Mouse (Mus musculus) MEL (cell line): ENCODE data around the gene Fam228a. TPM values are rescaled to one million over a fixed set of nuclear protein-coding genes. Genes with fewer than 3 reads are reported as not detected.

Experiments used
- DNase-seq: peaks from one replicate; pipeline ENCODE4 v3.0.0; 2011; ENCODE audit warnings: low read depth, low spot score
- H3K27ac ChIP-seq: 2 replicates; pipeline ENCODE4 v1.5.1; 2012; ENCODE audit warnings: low read depth, mild to moderate bottlenecking, control low read depth, low read length, moderate library complexity; ENCODE audit not compliant: control insufficient read depth
- H3K27me3 ChIP-seq, 2 experiments: fragments of 150-350 bp in 1 of 2; sonication (generic) in 1 of 2; 2 replicates each; pipeline ENCODE4 v1.6.1; 2012; ENCODE audit warnings: low read length in 2 of 2, mild to moderate bottlenecking in 2 of 2, improper control_type of control experiment in 1 of 2, moderate library complexity in 1 of 2; ENCODE audit not compliant: insufficient read depth in 2 of 2, control insufficient read depth in 1 of 2
- H3K36me3 ChIP-seq, 2 experiments: 2 replicates each; pipeline ENCODE4 v1.6.1; 2012 to 2014; ENCODE audit warnings: low read length in 2 of 2, improper control_type of control experiment in 1 of 2, inconsistent platforms in 1 of 2, mild to moderate bottlenecking in 1 of 2; ENCODE audit not compliant: insufficient read depth in 2 of 2, control insufficient read depth in 1 of 2
- H3K4me1 ChIP-seq, 2 experiments: fragments of 150-350 bp in 1 of 2; sonication (generic) in 1 of 2; 2 replicates each; pipeline ENCODE4 v1.6.1; 2012; ENCODE audit warnings: low read length in 2 of 2, improper control_type of control experiment in 1 of 2, mild to moderate bottlenecking in 1 of 2; ENCODE audit not compliant: insufficient read depth in 2 of 2, control insufficient read depth in 1 of 2
- H3K4me3 ChIP-seq, 2 experiments: fragments of 150-350 bp in 1 of 2; sonication (generic) in 1 of 2; 2 replicates each; pipeline ENCODE4 v1.5.1; 2012; ENCODE audit warnings: low read depth in 2 of 2, low read length in 2 of 2, mild to moderate bottlenecking in 2 of 2, moderate library complexity in 2 of 2, control low read depth in 1 of 2, improper control_type of control experiment in 1 of 2; ENCODE audit not compliant: control insufficient read depth in 1 of 2, insufficient read depth in 1 of 2
- H3K79me2 ChIP-seq: 2 replicates; pipeline ENCODE4 v1.6.1; 2012; ENCODE audit warnings: mild to moderate bottlenecking, low read length, moderate library complexity; ENCODE audit not compliant: control insufficient read depth, poor library complexity, insufficient read depth
- H3K9ac ChIP-seq: 2 replicates; pipeline ENCODE4 v1.6.1; 2012; ENCODE audit warnings: low read depth, mild to moderate bottlenecking, control low read depth, low read length, moderate library complexity; ENCODE audit not compliant: control insufficient read depth, poor library complexity, severe bottlenecking
- H3K9me3 ChIP-seq: fragments of 150-350 bp; sonication (generic); replicated peaks from 2 replicates; pipeline ENCODE4 v1.6.1; 2012; ENCODE audit warnings: mild to moderate bottlenecking, low read length, improper control_type of control experiment, moderate library complexity; ENCODE audit not compliant: insufficient read depth
- BHLHE40 ChIP-seq: IDR thresholded peaks from 2 replicates; pipeline ENCODE4 v1.6.1; 2012; ENCODE audit warnings: low read depth, mild to moderate bottlenecking, inconsistent platforms, low read length, improper control_type of control experiment, borderline replicate concordance
- CHD1 ChIP-seq: IDR thresholded peaks from 2 replicates; pipeline ENCODE4 v1.6.1; 2012; ENCODE audit warnings: low read depth, mild to moderate bottlenecking, inconsistent platforms, low read length, improper control_type of control experiment
- CHD2 ChIP-seq: IDR thresholded peaks from 2 replicates; pipeline ENCODE4 v1.6.1; 2011; ENCODE audit warnings: low read length, improper control_type of control experiment
- CTCF ChIP-seq, 3 experiments: IDR thresholded peaks in 2 of 3; conservative IDR thresholded peaks in 1 of 3; 2 replicates each; pipeline ENCODE4 v1.5.1; 2011 to 2012; ENCODE audit warnings: low read length in 3 of 3, low read depth in 2 of 3, mild to moderate bottlenecking in 2 of 3, improper control_type of control experiment in 1 of 3, inconsistent platforms in 1 of 3, mixed read lengths in 1 of 3, moderate library complexity in 1 of 3; ENCODE audit not compliant: control insufficient read depth in 1 of 3, insufficient read depth in 1 of 3, poor library complexity in 1 of 3, severe bottlenecking in 1 of 3
- E2F4 ChIP-seq: IDR thresholded peaks from 2 replicates; pipeline ENCODE4 v1.6.1; 2011; ENCODE audit warnings: low read depth, low read length, improper control_type of control experiment, borderline replicate concordance
- ELF1 ChIP-seq: IDR thresholded peaks from 2 replicates; pipeline ENCODE4 v1.6.1; 2014; ENCODE audit warnings: low read depth, mild to moderate bottlenecking, inconsistent platforms, low read length, improper control_type of control experiment, moderate library complexity
- EP300 ChIP-seq, 2 experiments: IDR thresholded peaks; 2 replicates each; pipeline ENCODE4 v1.6.1; 2011; ENCODE audit warnings: improper control_type of control experiment in 2 of 2, low read length in 2 of 2, low read depth in 1 of 2, mild to moderate bottlenecking in 1 of 2
- ETS1 ChIP-seq: IDR thresholded peaks from 2 replicates; pipeline ENCODE4 v1.6.1; 2012; ENCODE audit warnings: low read depth, mild to moderate bottlenecking, inconsistent platforms, low read length, improper control_type of control experiment, moderate library complexity
- GATA1 ChIP-seq: IDR thresholded peaks from 2 replicates; pipeline ENCODE4 v1.6.1; 2011; ENCODE audit warnings: low read depth, low read length, improper control_type of control experiment
- HCFC1 ChIP-seq: IDR thresholded peaks from 2 replicates; pipeline ENCODE4 v1.6.1; 2012; ENCODE audit warnings: low read depth, mild to moderate bottlenecking, inconsistent platforms, low read length, improper control_type of control experiment, moderate library complexity
- JUND ChIP-seq: IDR thresholded peaks from 2 replicates; pipeline ENCODE4 v1.6.1; 2011; ENCODE audit warnings: low read depth, mild to moderate bottlenecking, improper control_type of control experiment, low read length
- KAT2A ChIP-seq: conservative IDR thresholded peaks from 2 replicates; pipeline ENCODE4 v1.6.1; 2012; ENCODE audit warnings: low read depth, low read length, improper control_type of control experiment, inconsistent platforms
- MAFK ChIP-seq: IDR thresholded peaks from 2 replicates; pipeline ENCODE4 v1.6.1; 2011; ENCODE audit warnings: low read depth, mild to moderate bottlenecking, low read length, improper control_type of control experiment, borderline replicate concordance
- MAX ChIP-seq: IDR thresholded peaks from 2 replicates; pipeline ENCODE4 v1.6.1; 2011; ENCODE audit warnings: low read length, improper control_type of control experiment
- MAZ ChIP-seq: IDR thresholded peaks from 2 replicates; pipeline ENCODE4 v1.6.1; 2012; ENCODE audit warnings: low read depth, mild to moderate bottlenecking, inconsistent platforms, low read length, improper control_type of control experiment
- MEF2A ChIP-seq: IDR thresholded peaks from 2 replicates; pipeline ENCODE4 v1.6.1; 2014; ENCODE audit warnings: low read depth, mild to moderate bottlenecking, inconsistent platforms, low read length, improper control_type of control experiment; ENCODE audit not compliant: poor library complexity, insufficient replicate concordance, severe bottlenecking; ENCODE audit errors: extremely low read depth
- MXI1 ChIP-seq: IDR thresholded peaks from 2 replicates; pipeline ENCODE4 v1.6.1; 2011; ENCODE audit warnings: mild to moderate bottlenecking, low read depth, low read length, improper control_type of control experiment
- MYB ChIP-seq: IDR thresholded peaks from 2 replicates; pipeline ENCODE4 v1.6.1; 2011; ENCODE audit warnings: mild to moderate bottlenecking, low read depth, low read length, improper control_type of control experiment
- MYC ChIP-seq: IDR thresholded peaks from 2 replicates; pipeline ENCODE4 v1.6.1; 2011; ENCODE audit warnings: low read depth, mild to moderate bottlenecking, low read length, improper control_type of control experiment, moderate library complexity
- NELFE ChIP-seq: IDR thresholded peaks from 2 replicates; pipeline ENCODE4 v1.6.1; 2011; ENCODE audit warnings: low read depth, low read length, improper control_type of control experiment
- NRF1 ChIP-seq: IDR thresholded peaks from 2 replicates; pipeline ENCODE4 v1.6.1; 2014; ENCODE audit warnings: low read depth, mild to moderate bottlenecking, inconsistent platforms, low read length, improper control_type of control experiment, moderate library complexity; ENCODE audit not compliant: poor library complexity, insufficient read depth, severe bottlenecking
- POLR2A ChIP-seq, 2 experiments: IDR thresholded peaks; 2 replicates each; pipeline ENCODE4 v1.6.1; 2011 to 2012; ENCODE audit warnings: low read length in 2 of 2, mild to moderate bottlenecking in 2 of 2, control low read depth in 1 of 2, improper control_type of control experiment in 1 of 2, low read depth in 1 of 2, moderate library complexity in 1 of 2; ENCODE audit not compliant: control insufficient read depth in 1 of 2, insufficient read depth in 1 of 2, poor library complexity in 1 of 2
- POLR2AphosphoS2 ChIP-seq: IDR thresholded peaks from 2 replicates; pipeline ENCODE4 v1.6.1; 2011; ENCODE audit warnings: low read length, improper control_type of control experiment
- POLR2AphosphoS5 ChIP-seq: IDR thresholded peaks from 2 replicates; pipeline ENCODE4 v1.6.1; 2012; ENCODE audit warnings: low read depth, borderline replicate concordance, mild to moderate bottlenecking, inconsistent platforms, low read length, moderate library complexity, mixed read lengths
- RAD21 ChIP-seq: IDR thresholded peaks from 2 replicates; pipeline ENCODE4 v1.6.1; 2011; ENCODE audit warnings: mild to moderate bottlenecking, low read depth, low read length, improper control_type of control experiment
- RCOR1 ChIP-seq: IDR thresholded peaks from 2 replicates; pipeline ENCODE4 v1.6.1; 2012; ENCODE audit warnings: low read depth, mild to moderate bottlenecking, inconsistent platforms, low read length, improper control_type of control experiment
- SIN3A ChIP-seq: IDR thresholded peaks from 2 replicates; pipeline ENCODE4 v1.6.1; 2012; ENCODE audit warnings: low read length, improper control_type of control experiment, inconsistent platforms
- TAL1 ChIP-seq: IDR thresholded peaks from 2 replicates; pipeline ENCODE4 v1.6.1; 2012; ENCODE audit warnings: mild to moderate bottlenecking, inconsistent platforms, low read length, moderate library complexity, mixed read lengths
- TBP ChIP-seq: IDR thresholded peaks from 2 replicates; pipeline ENCODE4 v1.8.0; 2011; ENCODE audit warnings: low read depth, low read length, improper control_type of control experiment
- USF1 ChIP-seq: IDR thresholded peaks from 2 replicates; pipeline ENCODE4 v1.6.1; 2014; ENCODE audit warnings: low read depth, mild to moderate bottlenecking, inconsistent platforms, low read length, improper control_type of control experiment, moderate library complexity
- USF2 ChIP-seq, 2 experiments: IDR thresholded peaks; 2 replicates each; pipeline ENCODE4 v1.6.1; 2011 to 2012; ENCODE audit warnings: improper control_type of control experiment in 2 of 2, low read length in 2 of 2, borderline replicate concordance in 1 of 2, inconsistent platforms in 1 of 2, low read depth in 1 of 2, mild to moderate bottlenecking in 1 of 2; ENCODE audit not compliant: insufficient read depth in 1 of 2
- ZC3H11A ChIP-seq: IDR thresholded peaks from 2 replicates; pipeline ENCODE4 v1.6.1; 2012; ENCODE audit warnings: low read depth, mild to moderate bottlenecking, inconsistent platforms, low read length, improper control_type of control experiment
- ZKSCAN1 ChIP-seq: IDR thresholded peaks from 2 replicates; pipeline ENCODE4 v1.6.1; 2012; ENCODE audit warnings: low read depth, mild to moderate bottlenecking, inconsistent platforms, low read length, improper control_type of control experiment, moderate library complexity
- ZMIZ1 ChIP-seq: IDR thresholded peaks from 2 replicates; pipeline ENCODE4 v1.6.1; 2012; ENCODE audit warnings: low read depth, mild to moderate bottlenecking, inconsistent platforms, low read length, improper control_type of control experiment, moderate library complexity
- ZNF384 ChIP-seq: IDR thresholded peaks from 2 replicates; pipeline ENCODE4 v1.6.1; 2012; ENCODE audit warnings: low read depth, mild to moderate bottlenecking, inconsistent platforms, low read length, improper control_type of control experiment
- polyA plus RNA-seq, 2 experiments: library from polyadenylated mRNA; stranded (reverse) in 1 of 2; unstranded in 1 of 2; fragments of >175 nt in 1 of 2; fragments of >200 nt in 1 of 2; gene quantifications; 2 replicates each; pipeline versions ENCODE4 v1.2.1 to v1.2.4; 2012; ENCODE audit warnings: low replicate concordance in 2 of 2, low read depth in 1 of 2; ENCODE audit not compliant: insufficient read length in 2 of 2, insufficient read depth in 1 of 2, missing spikeins in 1 of 2
- total RNA-seq: library from RNA; depleted of rRNA; stranded (reverse); fragments of 300-350 nt; gene quantifications from 2 replicates; pipeline ENCODE4 v1.2.3, GENCODE M21; 2012

Gene Fam228a
- total and polyA plus RNA-seq, 3 experiments = 0.15 to 0.33 TPM; not detected in 1

DNA sequence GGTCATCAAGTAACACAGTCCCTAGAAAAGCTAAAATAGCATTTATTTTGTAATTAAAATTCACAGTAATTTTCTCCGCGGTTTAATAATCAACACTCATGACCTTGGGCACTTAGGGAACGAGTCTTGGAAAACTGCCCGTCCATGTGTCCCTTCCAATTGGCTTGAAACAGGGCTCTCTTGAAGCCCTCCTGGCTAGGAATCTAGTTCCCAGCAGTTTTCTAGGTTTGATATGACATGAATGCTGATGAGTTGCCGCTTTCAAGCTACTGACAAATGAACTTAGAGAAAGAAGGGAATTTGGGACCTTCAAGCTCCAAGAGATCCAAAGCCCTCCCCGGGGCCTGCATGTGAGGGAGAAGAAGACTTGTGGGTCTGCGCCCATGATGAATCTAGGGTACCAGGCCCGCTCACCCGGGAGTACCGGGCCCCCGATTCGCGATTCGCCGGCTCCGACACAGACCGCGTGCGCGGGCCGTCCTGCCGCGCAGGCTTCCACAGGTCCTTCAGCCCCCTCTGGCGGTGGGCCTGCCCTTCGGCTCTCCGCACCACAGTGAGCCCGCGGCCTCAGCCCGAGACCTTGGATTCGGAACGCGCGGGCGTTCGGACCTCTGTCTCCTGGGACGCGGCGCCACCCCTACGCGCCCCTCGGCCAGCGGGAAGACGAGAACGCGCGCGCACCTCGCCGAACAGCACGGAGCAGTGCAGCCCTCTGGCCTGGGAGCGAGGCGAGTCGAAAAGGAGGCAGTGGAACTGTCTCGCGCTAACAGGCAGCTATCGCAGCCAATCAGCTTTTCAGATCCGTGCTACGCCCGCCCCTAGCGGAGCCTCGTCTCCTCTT, 30.5 kb upstream of the Fam228a start, which contains the start of the genes Pfn4 and Fam228b:
Pfn4 (plus strand) TSS at position 531 of the 841 bp plus-strand sequence.
Fam228b (minus strand) TSS at position 776 of the 841 bp plus-strand sequence.
- H3K4me1 ChIP-seq = peaks cover 0 to 3% of the 10 kb centered on the region in 2 experiments; a peak in 3 of 4 replicates
- peak; percentile 93 for DNase-seq
- H3K9me3 ChIP-seq = no peaks in the 10 kb centered on the region
- peaks cover 0 to 7% of the 10 kb centered on the region in 2 experiments; a peak in 2 of 4 replicates for H3K36me3 ChIP-seq
- peaks cover 4% of the 10 kb centered on the region; the same call in 1 of the 2 replicates for H3K79me2 ChIP-seq
- no peaks in the 10 kb centered on the region for H3K27me3 ChIP-seq
- peak within 1 kb of the TSS; percentile 83 to 93 for H3K4me3 ChIP-seq
- H3K27ac ChIP-seq = peak within 1 kb of the TSS; percentile 83
- H3K9ac ChIP-seq = peak within 1 kb of the TSS; percentile 99
- TF ChIP-seq MAFK (no peak), NRF1 (peak; percentile 75), ETS1 (0 out of 2 replicates have a peak, but pooled peaks have one; percentile 15), MYB (no peak), TAL1 (no peak), CTCF (IDR thresholded peaks at IDR 0.05 in 2 of 3, conservative IDR thresholded peaks at IDR 0.05 in 1 of 3; ENCODE audit: control insufficient read depth in 1 of 3, insufficient read depth in 1 of 3, low read depth in 2 of 3, low read length in 3 of 3, poor library complexity in 1 of 3, severe bottlenecking in 1 of 3) (peak in 2 of 3 experiments; percentile 75 to 92; a peak in 5 of 6 replicates), MXI1 (peak; percentile 77), KAT2A (no peak; the same call in 1 of the 2 replicates), E2F4 (no peak), HCFC1 (no peak), POLR2A (IDR thresholded peaks at IDR 0.05; ENCODE audit: control insufficient read depth in 1 of 2, insufficient read depth in 1 of 2, low read depth in 1 of 2, low read length in 2 of 2, poor library complexity in 1 of 2) (peak; percentile 46 to 80; a peak in 3 of 4 replicates), EP300 (IDR thresholded peaks at IDR 0.05; ENCODE audit: low read depth in 1 of 2, low read length in 2 of 2) (no peak), ZMIZ1 (no peak; the same call in 1 of the 2 replicates), MAX (peak; percentile 95), MEF2A (no peak), MYC (peak; percentile 92), SIN3A (peak; percentile 69; the same call in 1 of the 2 replicates), TBP (peak; percentile 23; the same call in 1 of the 2 replicates), POLR2AphosphoS5 (no peak), BHLHE40 (no peak), USF2 (IDR thresholded peaks at IDR 0.05; ENCODE audit: borderline replicate concordance in 1 of 2, insufficient read depth in 1 of 2, low read depth in 1 of 2, low read length in 2 of 2) (no peak), NELFE (peak; percentile 72), ELF1 (no peak), ZNF384 (no peak), ZKSCAN1 (no peak), USF1 (no peak), RAD21 (peak; percentile 73), MAZ (peak; percentile 70), CHD2 (no peak), GATA1 (no peak), JUND (no peak), RCOR1 (no peak), CHD1 (no peak), ZC3H11A (peak; percentile 72), POLR2AphosphoS2 (peak; percentile 80)
